Mouse (Mus musculus): ENCODE measurements around the gene Cdkal1.

DNA sequence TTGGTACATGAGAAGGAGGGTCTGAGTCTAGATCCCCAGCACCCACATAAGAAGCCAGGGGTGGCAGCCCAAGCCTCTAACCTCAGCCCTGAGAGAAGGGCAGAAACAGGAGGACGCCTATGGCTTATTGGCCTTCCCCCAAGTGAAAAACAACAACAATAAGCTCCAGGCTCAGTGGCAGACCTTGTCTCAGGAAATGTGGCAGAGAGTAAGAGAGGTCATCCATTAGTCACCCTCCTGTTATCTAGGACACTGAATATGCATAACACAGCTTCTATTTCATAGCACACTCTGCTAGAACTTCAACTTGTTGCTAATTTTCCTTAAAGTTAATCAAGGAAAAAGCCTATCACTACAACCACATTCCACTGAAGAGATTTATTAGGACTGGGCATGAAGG, 154.1 kb downstream of the Cdkal1 start:
- TF ChIP-seq CTCF (IDR thresholded peaks at IDR 0.05; ENCODE audit: low read depth, low read length) (no peak), POLR2A (IDR thresholded peaks at IDR 0.05; ENCODE audit: borderline replicate concordance, low read depth, low read length) (no peak)

Data from bone marrow macrophage, adult 2 months (primary cell).